Mouse (Mus musculus): Measurements from ENCODE around the gene Capn15. TPM values are rescaled to one million over a fixed set of nuclear protein-coding genes. Genes with fewer than 3 reads are reported as not detected.

Capn15 gene
- polyA plus RNA-seq, 1 experiment from 2014 or later, result 5.2 TPM

DNA sequence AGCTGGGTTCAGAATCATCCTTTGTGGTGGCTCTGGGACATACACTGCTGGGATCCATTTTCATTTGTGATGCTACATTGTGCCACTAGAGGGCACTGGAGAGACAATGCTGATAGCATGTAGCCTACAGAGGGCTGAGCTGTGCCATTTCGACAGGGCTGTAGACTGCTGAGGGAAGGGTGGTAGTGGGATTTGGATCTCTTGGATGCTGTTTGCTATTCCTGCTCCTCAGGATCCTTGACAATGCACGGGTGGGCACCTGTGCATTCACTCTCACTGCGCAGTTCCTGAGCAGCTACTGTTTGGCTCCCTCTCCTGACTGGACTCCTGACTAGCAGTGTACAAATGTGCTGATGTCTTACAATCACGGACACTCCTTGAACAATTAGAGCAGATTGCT is 23.9 kb upstream of the Capn15 start:
- H3K4me3 ChIP-seq (ENCODE audit: inconsistent target), result no peak overlapping the region
- H3K27ac ChIP-seq, result no peak overlapping the region
- no peaks in the 10 kb centered on the region for H3K36me3 ChIP-seq (ENCODE audit: inconsistent target)
- no peaks in the 10 kb centered on the region for H3K79me2 ChIP-seq (ENCODE audit: inconsistent target)
- 21% methylated on average over 4 of the region's 4 CpGs for WGBS (ENCODE audit: missing documents)

DNA sequence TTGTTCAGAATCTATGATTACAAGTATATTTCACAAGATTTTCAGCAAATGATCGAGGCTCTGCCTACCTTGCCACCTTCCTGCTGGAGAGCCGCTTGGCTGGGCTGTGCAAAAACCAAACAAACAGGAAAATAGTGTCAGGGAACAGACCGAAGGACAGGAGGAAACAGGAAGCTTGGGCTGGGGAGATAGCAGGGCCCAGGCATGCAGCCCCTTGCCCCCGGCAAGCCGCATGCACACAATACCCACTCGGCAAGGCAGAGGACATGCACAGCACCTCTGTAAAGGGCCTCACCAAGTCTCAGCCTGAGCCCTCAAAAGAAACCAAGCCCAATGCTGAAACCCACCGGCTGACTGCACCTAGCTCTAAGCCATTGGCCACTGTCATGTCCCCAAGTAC is 23.2 kb upstream of the Capn15 start:
- WGBS (ENCODE audit: missing documents), result 55% methylated on average over 7 of the region's 7 CpGs
- Histone ChIP-seq H3K27ac (no peak overlapping the region), H3K79me2 (ENCODE audit: inconsistent target) (no peaks in the 10 kb centered on the region), H3K4me3 (ENCODE audit: inconsistent target) (no peak overlapping the region), H3K36me3 (ENCODE audit: inconsistent target) (no peaks in the 10 kb centered on the region)

DNA sequence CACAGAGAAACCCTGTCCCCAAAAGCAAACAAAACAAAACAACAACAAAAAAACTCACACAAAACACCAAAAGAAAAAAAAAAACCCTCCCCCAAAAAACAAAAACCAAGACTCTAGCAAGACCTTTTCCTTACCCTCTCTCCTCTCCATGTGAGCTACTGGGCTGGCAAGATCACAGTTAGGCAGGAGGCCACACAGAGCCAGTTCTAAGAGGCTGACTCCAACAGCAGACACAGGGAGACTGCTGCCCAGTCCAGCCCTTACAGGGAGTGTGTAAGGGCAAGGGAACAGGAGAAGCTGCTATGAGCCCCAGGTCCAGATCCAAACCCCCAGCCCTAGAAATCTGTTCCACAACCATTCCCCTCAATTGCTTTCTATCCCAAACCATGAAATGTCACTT is 22.7 kb upstream of the Capn15 start:
- no peak overlapping the region for H3K27ac ChIP-seq
- H3K79me2 ChIP-seq (ENCODE audit: inconsistent target), result no peaks in the 10 kb centered on the region
- no peaks in the 10 kb centered on the region for H3K36me3 ChIP-seq (ENCODE audit: inconsistent target)
- no peak overlapping the region for H3K4me3 ChIP-seq (ENCODE audit: inconsistent target)

DNA sequence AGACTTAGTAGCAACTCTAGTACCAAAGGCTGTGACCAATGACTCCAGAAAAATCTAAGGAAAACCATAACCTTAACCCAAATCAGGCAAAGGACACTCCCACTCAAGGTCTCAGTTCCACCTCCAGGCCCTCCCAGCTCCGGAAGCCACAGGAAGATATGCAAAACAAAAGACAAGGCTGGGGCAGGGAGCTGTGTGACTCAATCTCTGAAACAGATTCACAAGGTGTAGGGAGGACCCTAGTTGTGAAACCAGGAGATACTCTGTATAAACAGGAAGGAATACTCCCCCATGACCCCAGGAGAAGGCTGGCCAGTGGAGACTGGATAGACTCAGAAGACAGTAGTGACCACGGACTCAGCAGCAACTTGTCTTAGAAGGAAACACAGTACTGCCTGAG is 22.1 kb upstream of the Capn15 start:
- WGBS (ENCODE audit: missing documents), result 16% methylated on average over 2 of the region's 2 CpGs
- no peak overlapping the region for H3K4me3 ChIP-seq (ENCODE audit: inconsistent target)
- H3K27ac ChIP-seq, result no peak overlapping the region
- no peaks in the 10 kb centered on the region for H3K79me2 ChIP-seq (ENCODE audit: inconsistent target)
- H3K36me3 ChIP-seq (ENCODE audit: inconsistent target), result no peaks in the 10 kb centered on the region

DNA sequence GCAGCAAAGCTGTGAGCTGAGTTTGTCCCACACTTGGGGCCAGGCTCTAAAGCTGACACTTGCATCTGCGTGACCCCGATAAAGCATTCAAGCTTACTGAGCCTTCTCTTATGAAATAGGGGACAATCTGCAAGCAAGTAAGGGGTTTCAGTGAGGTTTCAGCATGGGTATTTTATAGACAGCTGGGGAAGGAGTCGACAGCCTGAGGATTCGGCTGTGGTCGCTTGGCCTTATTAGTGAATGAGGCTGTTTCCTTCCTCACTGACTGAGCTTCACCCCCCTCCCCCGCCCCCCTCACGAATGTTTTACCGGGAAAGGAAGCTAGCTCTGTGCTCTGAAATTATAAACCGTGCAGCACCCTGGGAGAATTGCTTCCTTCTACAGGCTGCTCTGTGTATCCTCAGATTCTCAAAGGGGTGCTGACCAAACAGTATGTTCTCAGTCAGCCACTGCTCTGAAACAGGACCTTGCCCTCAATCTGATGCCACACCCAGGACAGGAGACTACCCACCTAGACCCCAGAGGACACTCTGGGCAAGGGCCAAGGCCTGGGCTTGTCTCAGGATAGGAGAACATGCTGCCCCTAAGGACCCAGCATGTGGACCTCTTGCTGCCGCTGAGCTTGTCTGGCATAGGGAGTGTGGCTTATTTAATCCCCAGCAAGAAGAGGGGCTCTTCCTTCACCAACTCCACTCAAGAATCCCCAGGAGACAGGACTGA is 20.3 kb upstream of the Capn15 start:
- no peak overlapping the region for H3K27ac ChIP-seq
- no peaks in the 10 kb centered on the region for H3K79me2 ChIP-seq (ENCODE audit: inconsistent target)
- no peak overlapping the region for H3K4me3 ChIP-seq (ENCODE audit: inconsistent target)
- 24% methylated on average over 10 of the region's 10 CpGs for WGBS (ENCODE audit: missing documents)
- H3K36me3 ChIP-seq (ENCODE audit: inconsistent target), result no peaks in the 10 kb centered on the region

DNA sequence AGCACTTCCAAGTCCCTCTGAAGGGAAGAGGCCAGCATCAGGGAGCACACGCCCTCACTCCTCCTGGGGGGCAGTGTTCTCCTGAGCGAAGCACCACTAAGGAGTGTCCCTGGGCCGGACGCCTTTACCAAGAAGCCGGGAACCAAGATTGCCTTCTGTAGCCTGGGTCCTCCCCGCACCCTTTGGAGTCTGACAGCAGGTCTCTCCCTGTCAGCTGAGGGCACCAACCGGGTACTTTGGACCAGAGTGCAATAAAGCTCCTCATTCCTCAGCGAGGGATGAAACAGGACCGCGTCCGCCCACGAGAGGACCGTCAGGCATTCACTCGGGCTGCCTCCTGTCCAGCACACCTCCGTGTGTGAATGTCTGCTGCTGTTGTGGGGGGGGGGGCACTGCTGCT is 19.1 kb upstream of the Capn15 start:
- WGBS (ENCODE audit: missing documents), result 95% methylated on average over 15 of the region's 15 CpGs
- no peaks in the 10 kb centered on the region for H3K36me3 ChIP-seq (ENCODE audit: inconsistent target)
- no peaks in the 10 kb centered on the region for H3K79me2 ChIP-seq (ENCODE audit: inconsistent target)
- H3K27ac ChIP-seq, result no peak overlapping the region
- H3K4me3 ChIP-seq (ENCODE audit: inconsistent target), result no peak overlapping the region

DNA sequence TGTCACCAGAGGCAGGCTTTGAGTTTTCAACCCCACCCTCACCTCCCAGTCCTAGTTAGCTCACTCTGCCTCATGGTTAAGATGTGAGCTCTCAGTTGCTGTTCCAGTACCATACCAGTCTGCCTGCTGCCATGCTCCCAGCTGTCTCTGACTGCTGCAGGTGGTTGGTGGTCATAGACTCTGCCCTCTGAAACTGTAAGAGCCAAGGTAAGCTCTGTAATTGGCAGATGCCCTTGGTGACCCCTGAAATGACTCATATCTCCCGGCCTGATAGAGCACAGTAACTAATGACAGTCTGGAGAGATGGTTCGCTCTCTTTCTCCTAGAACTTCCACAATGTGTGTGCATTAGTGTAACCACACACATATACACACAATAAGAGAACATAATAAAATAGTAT is 18.3 kb upstream of the Capn15 start:
- no peak overlapping the region for H3K4me3 ChIP-seq (ENCODE audit: inconsistent target)
- no peaks in the 10 kb centered on the region for H3K79me2 ChIP-seq (ENCODE audit: inconsistent target)
- WGBS (ENCODE audit: missing documents), result 100% methylated on average over 2 of the region's 2 CpGs
- H3K36me3 ChIP-seq (ENCODE audit: inconsistent target), result no peaks in the 10 kb centered on the region
- no peak overlapping the region for H3K27ac ChIP-seq

DNA sequence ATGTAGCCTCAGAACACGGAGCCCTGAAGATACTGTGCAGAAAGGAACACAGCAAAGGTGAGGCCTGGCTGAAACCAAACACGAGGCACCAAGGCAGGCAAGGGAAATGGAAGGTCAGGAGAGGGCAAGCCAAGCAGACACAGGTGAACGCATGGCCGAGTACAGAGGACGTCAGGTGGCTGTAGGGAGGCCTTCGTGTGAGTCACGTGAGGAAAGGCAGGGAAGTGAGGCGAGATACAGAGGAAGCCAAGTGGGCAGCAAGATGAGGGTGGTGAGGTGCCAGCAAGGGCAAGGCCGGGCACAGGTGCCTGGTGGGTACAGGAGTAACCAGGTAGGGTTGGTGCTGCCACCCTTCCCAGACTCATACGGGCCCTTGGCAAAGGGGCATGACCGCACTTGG is 12.8 kb upstream of the Capn15 start:
- no peaks in the 10 kb centered on the region for H3K79me2 ChIP-seq (ENCODE audit: inconsistent target)
- no peak overlapping the region for H3K27ac ChIP-seq
- no peak overlapping the region for H3K4me3 ChIP-seq (ENCODE audit: inconsistent target)
- 97% methylated on average over 11 of the region's 11 CpGs for WGBS (ENCODE audit: missing documents)
- H3K36me3 ChIP-seq (ENCODE audit: inconsistent target), result no peaks in the 10 kb centered on the region

DNA sequence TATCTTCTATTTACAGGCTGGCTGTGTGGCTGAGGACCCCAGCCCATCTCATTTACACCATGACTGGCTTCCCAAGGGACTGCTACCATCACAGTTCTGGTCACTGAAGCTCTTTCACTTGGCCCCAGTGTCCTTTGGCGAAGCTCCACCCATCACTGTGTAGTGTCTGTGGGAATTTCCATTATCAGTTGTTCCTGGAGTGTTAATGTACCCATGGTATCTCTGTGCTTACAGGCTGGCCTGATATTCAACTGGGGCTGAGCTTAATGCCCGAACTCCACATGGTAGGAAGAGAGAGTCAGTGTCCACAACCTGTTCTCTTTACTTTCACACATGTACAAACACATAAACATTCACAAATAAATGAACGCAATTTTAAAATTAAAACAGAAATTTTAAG is 7.9 kb upstream of the Capn15 start:
- Histone ChIP-seq H3K36me3 (ENCODE audit: inconsistent target) (no peaks in the 10 kb centered on the region), H3K79me2 (ENCODE audit: inconsistent target) (no peaks in the 10 kb centered on the region), H3K4me3 (ENCODE audit: inconsistent target) (no peak overlapping the region), H3K27ac (no peak overlapping the region)
- 93% methylated on average over 3 of the region's 3 CpGs for WGBS (ENCODE audit: missing documents)

DNA sequence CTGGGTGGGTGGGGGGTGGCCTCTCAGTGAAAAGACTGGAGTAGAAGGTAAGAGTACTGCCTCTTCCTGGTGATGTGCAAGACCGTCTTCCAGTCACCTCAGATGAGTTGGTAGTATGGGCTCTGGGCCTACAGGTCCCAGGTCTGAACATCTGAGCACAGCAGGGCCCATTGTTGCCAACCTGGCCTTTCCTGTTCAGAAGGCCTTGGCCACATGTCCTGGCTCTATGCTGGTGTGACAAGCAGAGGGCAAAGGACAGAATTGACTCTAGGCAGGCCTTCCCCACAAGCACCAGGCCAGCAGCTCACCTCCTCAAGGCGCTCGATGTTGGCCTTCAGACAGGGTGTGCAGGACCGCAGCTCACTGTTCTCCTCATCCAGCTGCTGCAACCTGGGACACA is 6.7 kb upstream of the Capn15 start:
- Histone ChIP-seq H3K4me3 (ENCODE audit: inconsistent target) (no peak overlapping the region), H3K79me2 (ENCODE audit: inconsistent target) (no peaks in the 10 kb centered on the region), H3K27ac (no peak overlapping the region), H3K36me3 (ENCODE audit: inconsistent target) (no peaks in the 10 kb centered on the region)
- 98% methylated on average over 4 of the region's 4 CpGs for WGBS (ENCODE audit: missing documents)

DNA sequence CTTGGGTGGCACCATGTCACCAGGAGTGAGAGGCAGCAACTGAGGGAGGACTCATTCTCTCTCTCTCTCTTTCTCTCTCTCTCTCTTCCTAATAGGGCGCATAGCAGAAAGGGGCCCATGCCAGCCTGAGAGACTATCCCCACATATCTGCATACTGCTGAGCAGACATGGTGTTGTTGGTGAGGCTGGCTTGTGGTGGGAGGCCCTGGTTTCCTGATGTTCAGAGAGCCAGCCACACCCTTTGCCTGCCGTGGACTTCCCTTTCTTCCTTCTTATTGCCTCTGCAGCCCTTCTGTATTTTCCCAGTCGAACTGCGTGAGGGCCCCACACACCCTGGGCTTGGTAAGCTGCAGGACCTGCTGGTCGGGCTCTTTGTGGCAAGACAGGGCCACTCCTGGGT is 4.7 kb upstream of the Capn15 start:
- Histone ChIP-seq H3K27ac (no peak overlapping the region), H3K36me3 (ENCODE audit: inconsistent target) (no peaks in the 10 kb centered on the region), H3K79me2 (ENCODE audit: inconsistent target) (no peaks in the 10 kb centered on the region), H3K4me3 (ENCODE audit: inconsistent target) (no peak overlapping the region)
- WGBS (ENCODE audit: missing documents), result 15% methylated on average over 5 of the region's 5 CpGs

DNA sequence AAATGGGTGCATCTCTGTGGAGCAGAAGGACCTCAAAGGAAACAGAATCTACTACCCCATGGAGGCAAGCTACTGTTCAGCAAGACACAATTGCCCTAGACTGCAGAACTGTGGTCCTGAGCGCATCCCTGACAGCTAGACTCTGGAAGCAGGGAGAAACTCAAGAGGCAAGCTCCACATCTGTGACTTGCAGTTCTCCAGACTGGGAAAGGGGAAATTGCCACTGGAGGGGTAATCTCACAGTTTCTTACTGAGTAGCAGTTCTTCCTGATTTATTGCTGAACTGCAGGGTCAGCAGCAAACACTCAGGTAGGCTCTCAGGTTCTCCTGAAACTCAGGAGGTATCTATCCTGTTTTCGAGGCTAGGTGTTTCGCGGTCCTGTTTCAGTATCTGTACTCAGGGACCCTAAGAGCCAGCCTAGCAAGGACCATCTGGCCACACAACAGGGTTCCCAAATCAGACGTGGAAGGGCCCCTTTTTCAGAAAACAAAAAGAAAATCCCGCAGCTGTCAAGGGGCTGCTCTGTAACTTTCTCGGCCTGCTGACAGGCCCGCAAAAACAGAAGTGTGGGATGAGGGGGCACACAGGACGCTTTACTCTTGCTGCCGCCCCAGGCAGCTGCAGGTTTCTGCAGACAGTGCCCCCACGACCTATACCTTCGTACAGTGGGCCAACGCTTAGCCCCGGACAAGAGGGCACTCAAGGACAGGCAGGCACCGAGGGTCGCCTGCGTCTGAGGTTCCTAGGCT is 865 bp downstream of the Capn15 start:
- 9% methylated on average over 17 of the region's 17 CpGs for WGBS (ENCODE audit: missing documents)
- Histone ChIP-seq H3K4me3 (ENCODE audit: inconsistent target) (peak overlapping the region; percentile 75), H3K27ac (peak overlapping the region; percentile 48), H3K79me2 (ENCODE audit: inconsistent target) (peaks cover 54% of the 10 kb centered on the region), H3K36me3 (ENCODE audit: inconsistent target) (no peaks in the 10 kb centered on the region)

DNA sequence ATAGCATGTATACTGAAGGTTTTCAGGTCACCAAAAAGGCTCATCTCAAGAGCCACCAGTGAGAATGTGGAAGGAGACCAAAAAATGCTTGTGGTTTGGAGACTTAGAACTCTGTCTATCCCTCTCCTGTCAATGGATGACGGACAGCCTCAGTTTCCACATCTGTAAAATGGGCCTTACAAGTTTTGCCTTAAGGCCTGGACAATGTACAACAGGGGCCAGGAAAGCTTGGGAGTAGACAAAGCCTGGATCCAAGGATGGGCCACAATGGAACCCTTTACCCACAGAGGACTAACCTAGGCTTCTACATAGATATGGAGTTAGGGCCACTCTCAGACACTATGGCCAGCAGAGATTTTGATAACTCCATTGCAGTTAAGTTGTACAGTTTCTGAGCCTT is 1.5 kb downstream of the Capn15 start:
- WGBS (ENCODE audit: missing documents), result 91% methylated on average over 1 of the region's 1 CpGs
- Histone ChIP-seq H3K36me3 (ENCODE audit: inconsistent target) (no peaks in the 10 kb centered on the region), H3K4me3 (ENCODE audit: inconsistent target) (no peak overlapping the region), H3K27ac (no peak overlapping the region), H3K79me2 (ENCODE audit: inconsistent target) (peaks cover 61% of the 10 kb centered on the region)

DNA sequence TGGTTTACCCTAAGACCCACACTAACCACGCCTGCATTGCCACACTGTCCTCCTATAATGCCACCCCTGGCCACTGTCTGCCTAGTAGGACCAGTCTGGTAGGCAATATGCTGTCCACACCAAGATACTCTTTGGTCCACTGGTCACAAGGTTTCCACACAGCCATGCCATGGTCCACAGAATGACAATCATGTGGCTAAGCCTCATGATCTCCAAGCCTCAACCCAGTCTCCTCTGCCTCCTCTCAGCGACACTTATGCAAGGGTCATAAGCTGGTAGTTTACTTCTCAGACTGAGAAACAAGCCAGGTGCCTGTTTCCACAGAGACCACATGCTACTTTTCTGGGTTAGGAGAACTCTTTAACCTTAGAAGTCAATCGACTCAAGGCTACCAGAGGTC is 2.7 kb downstream of the Capn15 start:
- H3K27ac ChIP-seq, result no peak overlapping the region

DNA sequence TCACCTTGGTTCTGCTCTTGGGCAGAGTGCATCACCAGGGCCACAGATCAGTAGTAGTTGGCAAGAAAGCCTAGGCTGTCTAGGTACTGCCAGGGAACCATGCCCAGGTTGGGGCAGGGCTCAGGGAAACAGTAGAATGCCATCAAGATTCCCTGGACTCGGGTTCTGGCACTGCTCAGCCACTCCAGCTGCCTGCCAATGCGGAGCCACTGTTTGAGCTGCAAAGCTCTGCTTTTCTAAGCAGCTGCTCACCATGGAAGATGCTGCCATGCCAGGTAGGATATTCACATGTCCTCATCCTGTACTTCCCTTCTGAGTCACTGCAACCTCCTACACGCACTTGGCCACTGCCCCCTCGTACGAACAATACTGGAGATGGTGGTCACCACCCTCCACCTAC is 4.7 kb downstream of the Capn15 start:
- 83% methylated on average over 5 of the region's 5 CpGs for WGBS (ENCODE audit: missing documents)
- Histone ChIP-seq H3K36me3 (ENCODE audit: inconsistent target) (no peaks in the 10 kb centered on the region), H3K4me3 (ENCODE audit: inconsistent target) (no peak overlapping the region), H3K27ac (no peak overlapping the region), H3K79me2 (ENCODE audit: inconsistent target) (peaks cover 93% of the 10 kb centered on the region)

More for the DNA sequence above, 2.7 kb downstream of the Capn15 start:
- no peak overlapping the region for H3K4me3 ChIP-seq (ENCODE audit: inconsistent target)
- H3K79me2 ChIP-seq (ENCODE audit: inconsistent target), result peaks cover 73% of the 10 kb centered on the region
- no peaks in the 10 kb centered on the region for H3K36me3 ChIP-seq (ENCODE audit: inconsistent target)
- WGBS (ENCODE audit: missing documents), result 94% methylated on average over 3 of the region's 3 CpGs

Data from macrophage (primary cell).